In the genomic region with DNA sequence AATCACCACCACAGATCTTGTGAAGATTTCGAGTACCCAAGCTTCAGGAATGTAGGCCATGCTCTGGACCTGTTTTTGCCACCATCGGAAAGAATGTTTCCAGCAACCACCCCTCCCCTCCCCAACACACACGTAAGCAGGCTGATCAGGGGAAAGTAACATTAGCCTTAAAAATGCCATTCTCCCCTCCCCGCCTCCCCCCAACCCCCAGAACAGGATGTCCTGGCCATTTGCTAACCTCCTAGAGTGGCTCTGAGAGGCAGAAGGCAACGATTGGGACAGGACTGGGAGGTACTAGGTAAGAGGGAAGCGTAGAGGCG, we compare ENCODE assay signal across 8 mouse cellular contexts. TPM values are rescaled to one million over a fixed set of nuclear protein-coding genes. Genes with fewer than 3 reads are reported as not detected.
DNase-seq lines count a peak whose midpoint lies in the region; ATAC-seq and TF ChIP-seq lines count a peak whose summit lies in the region.

No protein-coding gene starts in this region.

- no peaks in the 10 kb centered on the region for H3K4me1 ChIP-seq in lung, embryonic 14.5 days (ENCODE audit: insufficient read depth)
- no peaks in the 10 kb centered on the region for H3K4me1 ChIP-seq in embryonic fibroblast, embryonic 13.5 days (ENCODE audit: control insufficient read depth, insufficient read depth, low read length)
- H3K4me1 ChIP-seq in limb, embryonic 10.5 days = peaks cover 22% of the 10 kb centered on the region
- H3K4me1 ChIP-seq in neural tube, embryonic 15.5 days = peaks cover 14% of the 10 kb centered on the region

- no peak for TF ChIP-seq CTCF in lung, embryonic 14.5 days (IDR thresholded peaks at IDR 0.05; ENCODE audit: low read depth)
- no peak for TF ChIP-seq CTCF in embryonic fibroblast, embryonic 13.5 days (IDR thresholded peaks at IDR 0.05; ENCODE audit: borderline replicate concordance, insufficient read depth, low read length)

- no peak for DNase-seq in lung, embryonic 14.5 days
- no peak for DNase-seq in lung, postnatal 10 days
- no peak for DNase-seq in limb, embryonic 10.5 days (ENCODE audit: low spot score)
- DNase-seq in adrenal gland, adult (ENCODE audit: inconsistent age in 2 of 2, low spot score in 1 of 2) = no peak
- no peak for DNase-seq in layer of hippocampus, postnatal 25 days (ENCODE audit: extremely low spot score in 1 of 2, low spot score in 1 of 2)

- peak overlapping the region; percentile 64 for H3K4me3 ChIP-seq in lung, embryonic 14.5 days (ENCODE audit: low read depth, low read length)
- H3K4me3 ChIP-seq in embryonic fibroblast, embryonic 13.5 days (ENCODE audit: insufficient read depth, low read length) = 0 out of 2 replicates have a peak overlapping the region, but pooled peaks have one; percentile 12
- H3K4me3 ChIP-seq in limb, embryonic 10.5 days = peak overlapping the region; percentile 62
- peak overlapping the region; percentile 57 for H3K4me3 ChIP-seq in neural tube, embryonic 15.5 days (replicated peaks)

- peak overlapping the region; percentile 99 for H3K4me2 ChIP-seq in lung, embryonic 14.5 days
- H3K4me2 ChIP-seq in neural tube, embryonic 15.5 days = peak overlapping the region; percentile 99

- peak overlapping the region; percentile 70 for H3K9ac ChIP-seq in lung, embryonic 14.5 days
- peak overlapping the region; percentile 58; the same call in 1 of the 2 replicates for H3K9ac ChIP-seq in neural tube, embryonic 15.5 days (replicated peaks)

- peak; percentile 77 for TF ChIP-seq POLR2A in embryonic fibroblast, embryonic 13.5 days (IDR thresholded peaks at IDR 0.05; ENCODE audit: low read depth, low read length)

- ATAC-seq in lung, embryonic 14.5 days (ENCODE audit: insufficient read depth) = no peak
- no peak for ATAC-seq in neural tube, embryonic 15.5 days (ENCODE audit: low FRiP score)
- ATAC-seq in activated CD4-positive, CD25-positive, alpha-beta regulatory T cell, adult 4 months = no peak

- peaks cover 5% of the 10 kb centered on the region; the same call in 1 of the 2 replicates for H3K27me3 ChIP-seq in lung, embryonic 14.5 days (ENCODE audit: insufficient read depth, low read length)
- peaks cover 43% of the 10 kb centered on the region for H3K27me3 ChIP-seq in limb, embryonic 10.5 days (ENCODE audit: low read depth, poor library complexity, severe bottlenecking)
- H3K27me3 ChIP-seq in neural tube, embryonic 15.5 days (replicated peaks) = peaks cover 9% of the 10 kb centered on the region

- 2% methylated on average over 7 of the region's 7 CpGs for WGBS in lung, embryonic 14.5 days
- WGBS in limb, embryonic 10.5 days = 4% methylated on average over 7 of the region's 7 CpGs
- WGBS in neural tube, embryonic 15.5 days = 2% methylated on average over 7 of the region's 7 CpGs

- no peaks in the 10 kb centered on the region; the same call in 1 of the 2 replicates for H3K9me3 ChIP-seq in lung, embryonic 14.5 days (ENCODE audit: low read depth, low read length)
- no peaks in the 10 kb centered on the region for H3K9me3 ChIP-seq in limb, embryonic 10.5 days (replicated peaks)
- no peaks in the 10 kb centered on the region for H3K9me3 ChIP-seq in neural tube, embryonic 15.5 days (replicated peaks)

- H3K36me3 ChIP-seq in lung, embryonic 14.5 days (ENCODE audit: insufficient read depth) = no peaks in the 10 kb centered on the region
- H3K36me3 ChIP-seq in limb, embryonic 10.5 days = no peaks in the 10 kb centered on the region
- no peaks in the 10 kb centered on the region for H3K36me3 ChIP-seq in neural tube, embryonic 15.5 days

- H3K27ac ChIP-seq in lung, embryonic 14.5 days (ENCODE audit: low read depth) = peak overlapping the region; percentile 68; the same call in 1 of the 2 replicates
- no peak overlapping the region for H3K27ac ChIP-seq in embryonic fibroblast, embryonic 13.5 days (ENCODE audit: insufficient read depth, low read length)
- peak overlapping the region; percentile 83 for H3K27ac ChIP-seq in limb, embryonic 10.5 days
- H3K27ac ChIP-seq in neural tube, embryonic 15.5 days (replicated peaks) = no peak overlapping the region

RNA-seq across cellular contexts. Expression of a gene that starts 0.4 kb away (rescaled TPM):
- 1.4 and 1.5 TPM in 2 replicates for polyA plus RNA-seq in lung, embryonic 14.5 days (2014; fragmentation: Nextera tagmentation; extraction: Ambion mirVana)
- 2.0 and 2.3 TPM in 2 replicates for polyA plus RNA-seq in embryonic fibroblast, embryonic 13.5 days (2011; ENCODE audit: insufficient read length, low read depth, missing spikeins)
- polyA plus RNA-seq in limb, embryonic 10.5 days (2016; fragmentation: Nextera tagmentation; extraction: Ambion mirVana) = 0.28 and 0.75 TPM in 2 replicates
- polyA plus RNA-seq in neural tube, embryonic 15.5 days (2015; fragmentation: Nextera tagmentation; extraction: Ambion mirVana) = 0.67 and 0.74 TPM in 2 replicates
- under 1 TPM; 0.33 to 0.42 TPM for polyA plus RNA-seq in activated CD4-positive, CD25-positive, alpha-beta regulatory T cell, adult 4 months (2017; shearing (Covaris generic))
- 1 to 10 TPM; 1.1 to 1.8 TPM for total RNA-seq in layer of hippocampus, postnatal 25 days (2021)

RNA-seq across cellular contexts. Expression of a gene that starts 32.3 kb away (rescaled TPM):
- 0.60 and 0.70 TPM in 2 replicates for polyA plus RNA-seq in lung, embryonic 14.5 days (2014; fragmentation: Nextera tagmentation; extraction: Ambion mirVana)
- 0.83 TPM in 1 of 2 replicates, not detected in the other for polyA plus RNA-seq in embryonic fibroblast, embryonic 13.5 days (2011; ENCODE audit: insufficient read length, low read depth, missing spikeins)
- 0.98 and 1.1 TPM in 2 replicates for polyA plus RNA-seq in limb, embryonic 10.5 days (2016; fragmentation: Nextera tagmentation; extraction: Ambion mirVana)
- 2.4 and 2.7 TPM in 2 replicates for polyA plus RNA-seq in neural tube, embryonic 15.5 days (2015; fragmentation: Nextera tagmentation; extraction: Ambion mirVana)
- not detected for polyA plus RNA-seq in activated CD4-positive, CD25-positive, alpha-beta regulatory T cell, adult 4 months (2017; shearing (Covaris generic))
- total RNA-seq in layer of hippocampus, postnatal 25 days (2021) = 1 to 10 TPM; 4.9 to 5.8 TPM

Comparison
In these comparisons a context has a peak if more than half of its experiments do, and no peak if none do; other contexts are left out.
1. H3K27ac ChIP-seq: peak in lung, embryonic 14.5 days (single experiment) and limb, embryonic 10.5 days (single experiment); none in embryonic fibroblast, embryonic 13.5 days (single experiment) and neural tube, embryonic 15.5 days (single experiment).
2. H3K4me3 ChIP-seq: peak in every context shown above with its lines; median percentile 64 in lung, embryonic 14.5 days; 62 in limb, embryonic 10.5 days; 57 in neural tube, embryonic 15.5 days; 12 in embryonic fibroblast, embryonic 13.5 days.